Mouse (Mus musculus) heart, adult 18-20 months (tissue): Measurements from ENCODE around the gene Pak2. TPM values are rescaled to one million over a fixed set of nuclear protein-coding genes. Genes with fewer than 3 reads are reported as not detected.
"Not testable (repeated sequence)": the region's sequence is repeated elsewhere in the genome, so short reads cannot be mapped to it uniquely, and the experiment has no call there.

Experiments
- DNase-seq, 2 experiments: peaks; one replicate each; pipeline ENCODE4 v3.0.0; 2021 to 2022; ENCODE audit warnings: mixed read lengths in 1 of 2
- total RNA-seq, 2 experiments: library from RNA; stranded (reverse); gene quantifications; 2 replicates each; pipeline ENCODE4 v1.2.3; 2021

Pak2 gene
- total RNA-seq, 2 experiments from 2014 or later, result 26.5 to 27.1 TPM

DNA sequence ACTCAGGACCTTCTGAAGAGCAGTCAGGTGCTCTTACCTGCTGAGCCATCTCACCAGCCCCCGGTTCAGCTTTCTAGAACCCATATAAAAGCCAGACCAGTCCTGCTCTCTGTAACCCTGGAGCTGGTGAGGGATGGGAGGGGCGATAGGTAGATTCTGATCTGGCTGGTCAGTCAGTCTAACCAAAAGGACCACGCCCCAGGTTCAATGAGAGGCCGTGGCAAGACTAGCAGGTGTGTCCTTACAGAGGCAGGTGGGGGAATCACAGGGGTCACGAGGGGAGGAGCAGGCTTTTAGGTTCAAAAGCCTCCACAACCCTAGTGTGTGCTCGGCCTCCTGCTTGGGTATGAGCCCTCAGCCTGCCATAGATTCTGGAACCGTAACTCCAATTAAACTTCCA lies 12.3 kb upstream of the Pak2 start:
- DNase-seq, result no peak

DNA sequence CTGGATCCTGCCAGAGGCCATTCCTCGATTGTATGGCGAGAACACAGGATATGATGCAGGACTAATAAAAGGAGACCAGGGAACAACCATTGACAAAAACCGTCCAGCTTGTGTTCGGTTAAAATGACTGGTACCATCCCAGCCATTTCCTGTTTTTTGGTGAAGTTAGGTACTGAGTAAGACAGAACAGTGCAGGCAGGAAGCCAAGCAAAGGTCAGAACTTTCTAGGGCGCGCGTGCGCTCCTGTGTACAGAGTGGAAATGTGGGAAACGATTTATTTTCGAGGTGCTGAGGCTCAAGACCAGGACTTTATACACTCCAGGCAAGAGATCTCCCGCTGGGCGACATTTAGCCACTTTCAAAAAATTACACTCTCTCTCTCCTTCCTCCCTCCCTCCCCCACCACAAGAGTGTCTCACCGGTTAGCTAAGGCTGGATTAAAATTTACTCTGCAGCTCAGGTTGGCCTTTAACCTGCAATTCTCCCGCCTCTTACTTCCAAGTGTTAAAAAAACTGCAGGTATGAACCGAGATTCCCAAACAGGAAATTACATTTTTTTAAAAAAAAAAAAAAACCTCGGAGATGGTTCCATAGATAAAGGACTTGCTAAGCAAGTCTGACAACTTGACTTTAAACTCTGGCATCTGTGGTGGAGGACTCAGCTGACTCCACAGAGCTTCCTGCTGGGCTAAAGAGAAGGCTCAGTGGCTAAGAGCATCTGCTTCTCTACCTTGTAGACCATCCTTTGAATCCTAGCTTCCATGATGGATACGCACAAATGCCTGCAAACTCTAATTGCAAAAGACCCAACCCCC lies 8.7 kb upstream of the Pak2 start:
- peak; percentile 56 to 68 for DNase-seq

DNA sequence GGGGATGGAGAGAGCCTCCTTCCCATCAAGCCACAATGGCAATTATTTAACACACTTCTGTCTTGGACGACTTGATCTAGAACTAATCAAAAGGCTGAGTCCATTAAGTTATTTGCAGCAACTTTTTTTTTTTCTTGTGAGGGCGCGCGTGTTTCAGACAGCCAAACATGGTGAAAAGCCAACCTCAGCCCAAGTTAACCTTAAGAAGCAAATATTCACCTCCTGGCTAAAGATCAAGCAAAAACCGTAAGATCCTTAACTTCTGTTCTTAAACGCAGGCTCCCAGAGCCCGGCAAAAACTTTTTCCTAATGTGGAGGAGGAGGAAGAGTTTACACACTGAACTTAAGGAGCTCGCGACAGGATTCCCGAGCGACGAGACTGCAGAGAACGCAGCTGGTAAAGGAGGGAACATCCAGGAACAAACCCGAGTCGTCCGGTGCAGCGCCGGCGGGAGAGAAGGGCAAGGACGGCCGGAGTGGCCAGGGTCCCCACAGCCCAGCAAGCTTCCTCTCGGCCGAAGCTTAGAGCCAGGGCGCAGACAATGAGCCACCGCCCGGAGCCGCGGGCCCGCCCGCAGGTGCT lies 643 bp downstream of the Pak2 start:
- peak in 1 of 2 experiments; percentile 71 for DNase-seq

- peak in 1 of 2 experiments; percentile 44 for DNase-seq
These were observed 1.3 kb downstream of the Pak2 start for GRCm38 (mm10) chr16:32077648-32078407.

DNA sequence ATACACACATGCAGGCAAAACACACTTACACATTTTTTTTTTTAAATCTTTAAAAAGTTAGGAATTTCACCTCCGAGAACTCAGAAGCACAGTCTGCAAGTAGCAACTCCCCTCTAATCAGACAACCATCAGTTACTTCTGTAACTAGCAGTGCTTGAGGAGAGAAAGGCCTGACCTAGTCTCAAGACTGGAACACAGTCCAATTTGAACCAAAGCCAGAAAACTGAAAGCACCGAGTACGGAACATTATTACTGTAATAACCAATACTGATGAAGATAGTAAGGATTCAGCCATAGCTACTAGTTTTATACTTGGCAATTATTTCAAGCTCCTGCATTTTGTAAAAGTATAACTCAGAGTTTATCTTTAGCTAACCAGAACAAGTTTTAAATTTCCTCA lies 2.7 kb downstream of the Pak2 start:
- peak; percentile 28 to 33 for DNase-seq

- no peak for DNase-seq
These were observed 3.4 kb downstream of the Pak2 start for GRCm38 (mm10) chr16:32075762-32076161.

- DNase-seq, result not testable (repeated sequence)
These were observed 9.1 kb downstream of the Pak2 start for GRCm38 (mm10) chr16:32070070-32070469.

- no peak for DNase-seq
These were observed 10.5 kb downstream of the Pak2 start for GRCm38 (mm10) chr16:32068389-32069300.

DNA sequence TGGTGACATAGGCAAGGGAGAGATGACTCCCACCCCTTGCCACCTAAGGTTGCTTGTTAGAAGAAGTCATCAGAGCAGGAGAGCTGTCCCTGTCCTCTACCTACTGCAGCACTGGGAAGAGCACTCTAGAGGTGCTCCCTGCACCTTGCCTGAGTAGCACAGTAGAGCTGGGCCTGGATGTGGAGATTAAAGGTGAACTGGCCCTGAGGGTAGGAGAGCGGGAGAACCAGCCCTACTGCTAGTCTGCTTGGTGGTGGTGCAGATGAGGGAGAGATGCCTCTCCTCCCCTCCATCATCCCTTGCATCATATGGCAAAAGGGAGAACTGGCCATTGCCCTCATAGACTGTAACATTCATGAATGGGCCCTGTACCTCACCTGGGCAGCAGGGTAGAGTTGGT lies 12.2 kb downstream of the Pak2 start:
- DNase-seq, result no peak

DNA sequence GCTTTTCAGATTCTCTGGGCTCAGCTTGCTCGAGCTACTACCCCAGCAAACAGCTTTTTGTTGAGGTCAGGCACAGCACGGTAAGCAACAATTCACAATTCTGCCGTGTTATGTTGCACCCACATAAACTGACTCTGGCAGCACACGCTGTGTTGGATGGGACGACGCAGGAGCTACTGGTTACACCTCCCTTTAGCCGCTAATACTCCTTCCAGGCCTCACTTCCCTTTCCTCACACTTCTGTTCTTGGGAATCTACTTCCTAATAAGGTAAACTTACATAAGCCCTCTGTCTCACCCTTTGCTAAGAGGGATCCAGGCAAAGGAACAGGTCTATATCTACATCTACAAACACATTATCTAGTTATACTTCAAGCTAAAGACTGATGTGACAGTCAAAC lies 15.2 kb downstream of the Pak2 start:
- DNase-seq, result no peak

GRCm38 (mm10) chr16:32062226-32062625 lies 16.9 kb downstream of the Pak2 start:
- DNase-seq, result no peak

- DNase-seq, result no peak
These were observed 19.2 kb downstream of the Pak2 start for GRCm38 (mm10) chr16:32059840-32060523.

- no peak for DNase-seq
These were observed 20.3 kb downstream of the Pak2 start for GRCm38 (mm10) chr16:32058817-32059216.

DNA sequence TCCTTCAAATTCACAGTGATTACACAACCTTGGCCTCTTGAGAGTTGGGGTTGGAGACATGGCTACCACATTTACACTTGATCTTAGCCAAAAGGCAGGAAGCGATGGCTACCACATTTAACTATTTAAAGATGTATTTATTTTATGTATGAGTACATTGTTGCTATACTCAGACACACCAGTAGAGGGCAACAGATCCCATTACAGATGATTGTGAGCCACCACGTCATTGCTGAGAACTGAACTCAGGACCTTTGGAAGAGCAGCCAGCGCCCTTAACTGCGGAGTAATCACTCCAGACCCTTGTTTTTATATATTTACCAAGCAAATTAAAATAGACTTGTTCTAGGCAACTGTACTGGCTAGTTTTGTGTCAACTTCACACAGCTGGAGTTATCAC lies 36.8 kb downstream of the Pak2 start:
- no peak for DNase-seq

DNA sequence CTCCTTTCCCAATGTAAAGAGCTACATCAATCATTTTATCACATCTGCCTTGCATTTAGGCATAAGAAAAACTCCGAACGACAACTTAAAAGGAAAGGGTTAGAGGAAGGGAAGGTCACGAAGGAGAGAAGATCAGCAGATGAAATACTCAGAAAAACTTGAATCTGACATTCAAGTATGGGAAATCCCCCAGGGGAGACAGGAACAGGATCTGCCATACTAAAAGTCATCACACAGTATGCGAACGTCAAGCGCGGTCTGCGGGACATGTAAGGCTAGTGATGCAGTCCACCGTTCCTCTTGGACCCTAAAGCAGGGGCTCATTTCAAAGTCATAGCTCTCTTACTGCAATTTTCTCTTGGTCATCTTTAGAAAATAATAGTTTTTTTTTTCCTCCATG lies 59.5 kb downstream of the Pak2 start:
- no peak for DNase-seq

DNA sequence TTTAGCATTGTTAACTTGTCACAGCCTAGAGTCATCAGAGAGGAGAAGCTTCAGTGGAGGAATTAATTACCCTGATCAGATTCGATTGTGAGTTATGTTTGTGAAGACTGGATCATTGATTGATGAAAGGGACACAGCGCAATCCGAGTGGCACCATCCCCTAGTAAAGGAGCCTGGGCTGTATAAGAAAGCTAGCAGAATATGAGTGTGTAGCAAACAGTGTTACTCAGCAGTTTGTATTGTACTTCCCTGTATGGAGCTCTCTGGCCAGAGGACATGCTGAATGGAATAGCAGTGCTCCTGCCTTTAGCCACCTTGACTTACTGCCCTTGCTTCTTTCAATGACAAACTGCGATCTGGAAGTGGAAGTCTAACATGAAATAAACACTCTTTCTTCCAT lies 68.8 kb downstream of the Pak2 start:
- no peak for DNase-seq

DNA sequence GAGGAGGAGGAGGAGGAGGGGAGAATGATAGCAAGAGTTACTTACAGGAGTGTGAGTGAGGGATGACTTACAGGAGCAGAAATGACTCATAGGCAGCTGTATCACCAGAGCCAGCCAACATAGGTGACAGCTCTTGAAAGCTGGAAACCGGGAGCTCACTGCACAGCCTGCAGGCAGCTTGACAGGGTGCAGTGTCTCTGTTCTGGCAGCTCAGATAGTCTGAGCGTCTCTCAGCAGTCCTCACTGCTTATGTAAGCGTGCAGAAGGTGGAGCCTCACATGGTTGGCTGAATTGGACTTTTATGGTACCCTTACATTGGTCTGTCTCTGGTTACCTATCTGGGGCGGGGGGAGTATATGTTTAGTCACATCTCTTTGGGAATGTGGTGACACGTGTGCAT lies 69.2 kb downstream of the Pak2 start:
- DNase-seq, result no peak

DNA sequence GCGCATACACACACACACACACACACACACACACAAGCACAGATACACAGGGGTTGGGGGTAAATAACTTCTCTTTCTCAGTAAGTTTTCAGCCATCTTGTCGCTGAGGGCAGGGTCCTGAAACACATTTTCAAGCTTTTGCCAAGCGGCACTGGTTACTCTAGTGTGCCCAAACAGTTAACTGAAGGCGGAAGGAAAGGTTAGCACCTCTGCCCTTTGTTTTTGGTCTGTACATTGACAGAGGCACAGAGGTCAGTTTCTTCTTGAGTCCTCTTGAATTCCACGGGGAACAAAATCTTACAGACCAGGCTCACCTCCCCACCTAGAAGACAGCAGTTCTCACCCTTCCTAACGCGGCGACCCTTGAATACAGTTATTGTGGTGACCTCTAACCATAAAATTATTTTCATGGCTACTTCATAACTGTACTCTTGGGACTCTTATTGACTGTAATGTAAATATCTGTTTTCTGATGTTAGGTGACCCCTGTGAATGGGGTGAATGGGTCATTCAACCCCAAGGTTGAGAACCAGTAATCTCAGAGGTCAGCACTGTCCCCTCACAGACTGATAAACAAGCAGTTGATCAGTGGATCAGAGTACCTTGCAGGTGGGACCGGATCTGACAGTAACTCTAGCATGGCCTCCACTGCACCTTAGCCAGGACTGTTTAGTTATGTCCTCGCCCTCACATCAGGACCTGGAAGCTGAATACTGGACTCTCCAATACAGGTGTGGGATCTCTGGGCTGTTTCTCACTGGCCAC lies 70.4 kb downstream of the Pak2 start:
- no peak for DNase-seq

- no peak for DNase-seq
These were observed 74.4 kb downstream of the Pak2 start for GRCm38 (mm10) chr16:32004731-32005130.
